Mouse (Mus musculus): Measurements from ENCODE around the gene Mylk.

DNA sequence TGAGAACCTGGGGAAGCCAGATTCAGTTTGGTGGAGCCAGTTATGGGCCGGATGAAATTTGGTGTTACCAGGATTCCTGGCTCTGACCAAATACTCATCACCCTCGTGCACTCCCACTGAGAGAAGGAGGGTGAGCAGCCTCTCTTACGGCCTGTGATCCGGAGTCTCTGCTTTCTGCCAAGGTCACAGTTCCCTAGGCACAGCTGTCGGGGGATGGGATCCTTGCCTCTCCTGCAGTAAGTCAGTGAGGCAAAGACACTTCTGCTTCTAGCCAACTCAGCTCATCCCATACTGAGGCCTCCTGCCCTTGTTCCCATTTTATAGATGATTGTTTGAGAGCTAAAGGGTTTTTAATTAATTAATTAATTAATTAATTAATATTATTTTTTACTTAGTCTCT is 13.2 kb downstream of the Mylk start:
- TF ChIP-seq CTCF (IDR thresholded peaks at IDR 0.05; ENCODE audit: insufficient read depth, low read length): no peak
- TF ChIP-seq POLR2A (IDR thresholded peaks at IDR 0.05; ENCODE audit: borderline replicate concordance, extremely low read depth, low read depth, low read length): no peak
